Mouse (Mus musculus): ENCODE results near the gene Zkscan5.
"Not testable (repeated sequence)": the region's sequence is repeated elsewhere in the genome, so short reads cannot be mapped to it uniquely, and the experiment has no call there.

Zkscan5 gene

DNA sequence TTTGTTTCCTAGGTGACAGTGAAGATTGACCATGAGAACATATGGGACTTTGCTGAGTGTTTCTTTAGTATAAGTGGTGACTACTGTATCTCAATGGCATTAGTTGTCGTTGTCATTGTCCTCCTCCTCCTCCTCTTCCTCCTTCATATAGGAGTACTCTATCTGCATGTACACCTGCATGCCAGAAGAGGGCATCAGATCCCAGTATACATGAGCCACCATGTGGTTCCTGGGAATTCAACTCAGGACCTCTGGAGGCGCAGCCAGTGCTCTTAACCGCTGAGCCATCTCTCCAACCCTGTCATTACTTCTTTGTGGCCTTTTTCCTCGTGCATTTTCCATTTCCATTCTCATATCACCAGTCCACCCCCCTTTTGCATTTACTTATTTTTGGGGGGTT, 10.3 kb downstream of the Zkscan5 start:
- no peak for DNase-seq

DNA sequence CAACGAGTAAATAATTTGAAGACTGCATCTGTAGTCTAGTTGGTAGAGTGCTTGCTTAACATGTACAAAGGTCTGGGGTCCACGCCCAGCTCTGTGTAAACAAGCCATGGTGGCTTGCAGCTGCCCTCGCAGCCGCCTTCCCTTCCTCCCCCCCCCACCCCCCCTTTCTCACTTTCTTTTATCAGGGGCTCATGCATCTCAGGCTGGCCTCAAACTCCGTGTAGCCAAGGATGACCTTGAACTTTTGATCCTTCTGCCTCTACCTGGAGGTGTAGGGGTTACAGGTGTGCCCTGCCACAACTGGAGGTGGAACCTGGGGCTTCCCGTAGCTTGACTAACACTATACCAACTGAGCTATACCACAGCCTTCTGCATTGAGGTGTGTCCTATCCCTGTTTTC, 13.4 kb downstream of the Zkscan5 start:
- peak; percentile 23 for DNase-seq

- no peak for DNase-seq
These were observed 13.8 kb downstream of the Zkscan5 start for GRCm38 (mm10) chr5:145218206-145218605.

DNA sequence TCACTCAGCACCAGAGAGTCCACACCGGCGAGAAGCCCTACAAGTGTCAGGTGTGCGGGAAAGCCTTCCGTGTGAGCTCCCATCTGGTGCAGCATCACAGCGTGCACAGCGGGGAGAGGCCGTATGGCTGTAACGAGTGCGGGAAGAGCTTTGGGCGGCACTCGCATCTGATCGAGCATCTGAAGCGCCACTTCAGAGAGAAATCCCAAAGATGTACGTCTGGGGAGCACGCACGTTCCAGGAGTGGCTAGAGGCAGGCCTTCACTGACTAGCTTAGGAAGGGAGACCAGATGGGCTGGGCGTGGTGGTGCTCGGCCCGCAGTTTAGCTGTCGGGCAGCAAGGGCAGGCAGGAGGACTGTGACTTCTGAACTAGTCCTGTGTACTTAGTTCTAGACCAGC, 14.3 kb downstream of the Zkscan5 start:
- no peak for DNase-seq

DNA sequence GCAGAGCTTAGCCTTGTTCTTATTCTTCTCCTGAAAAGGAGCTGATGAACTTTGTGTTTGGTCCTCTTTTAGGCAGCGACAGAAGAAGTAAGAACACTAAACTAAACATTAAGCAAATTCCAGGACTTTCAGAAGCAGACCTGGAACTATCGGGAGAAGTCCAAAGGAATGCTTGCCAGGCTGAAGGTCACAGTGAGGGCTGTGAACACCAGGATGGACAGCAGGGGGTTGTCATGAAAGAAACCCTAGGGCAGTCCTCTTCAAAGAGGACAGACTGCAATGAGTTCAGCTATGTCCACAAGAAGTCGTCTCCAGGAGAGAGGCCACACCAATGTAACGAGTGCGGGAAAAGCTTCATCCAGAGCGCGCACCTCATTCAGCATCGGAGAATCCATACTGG, 15.6 kb downstream of the Zkscan5 start:
- DNase-seq = no peak

DNA sequence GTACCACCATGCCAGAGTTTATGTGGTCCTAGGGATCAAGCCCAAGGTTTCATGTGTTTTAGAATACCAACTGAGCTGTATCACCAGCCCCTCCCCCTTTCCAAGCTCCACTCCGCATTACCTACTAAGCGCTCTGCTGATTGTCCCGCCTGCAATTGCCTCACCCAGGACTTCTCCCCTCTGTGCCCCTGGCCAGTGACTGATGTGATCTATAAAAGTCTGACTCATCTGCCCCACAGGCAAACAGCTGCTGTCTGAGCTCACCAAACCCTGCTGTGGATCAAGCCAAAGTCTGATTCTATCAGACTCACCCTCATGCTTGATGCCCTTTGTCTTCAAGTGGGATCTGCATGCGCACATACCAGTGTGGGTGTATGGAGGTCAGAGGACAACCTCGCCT, 18.5 kb downstream of the Zkscan5 start:
- no peak for DNase-seq

- no peak for DNase-seq
These were observed 19.0 kb downstream of the Zkscan5 start for GRCm38 (mm10) chr5:145223395-145223794.

DNA sequence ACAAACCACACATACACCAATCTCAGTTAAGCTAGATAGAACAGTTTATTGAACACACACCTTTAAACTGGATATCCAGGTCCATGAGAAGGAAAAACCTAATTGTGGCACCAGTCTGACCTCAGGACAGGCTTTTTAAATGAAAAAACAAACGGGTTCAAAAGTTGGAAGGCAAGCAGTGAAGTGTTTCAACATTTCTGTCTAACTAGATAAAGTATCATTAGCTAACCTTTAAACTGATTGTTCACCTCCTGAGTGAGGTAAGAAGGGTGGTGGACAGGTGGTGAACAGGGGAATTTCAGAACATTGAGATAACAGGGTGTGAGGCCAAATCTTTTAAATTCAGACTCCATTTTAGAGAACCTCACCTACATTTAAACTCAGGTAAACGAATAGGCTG, 22.1 kb downstream of the Zkscan5 start:
- DNase-seq = no peak

DNA sequence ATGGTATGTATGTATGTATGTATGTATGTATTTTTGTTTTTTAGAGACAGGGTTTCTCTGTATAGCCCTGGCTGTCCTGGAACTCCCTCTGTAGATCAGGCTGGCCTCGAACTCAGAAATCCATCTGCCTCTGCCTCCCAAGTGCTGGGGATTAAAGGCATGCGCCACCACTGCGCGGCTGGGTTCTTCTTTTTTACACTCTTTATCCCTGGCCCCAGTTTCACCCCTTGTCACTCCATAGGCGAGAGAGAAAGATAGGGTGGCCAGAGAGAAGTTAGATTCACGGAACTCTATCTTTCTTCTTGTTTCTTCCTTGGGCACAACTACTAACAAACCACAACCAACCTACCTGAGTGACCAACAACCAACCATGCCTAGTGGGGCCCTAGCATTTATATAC, 24.9 kb downstream of the Zkscan5 start:
- DNase-seq = not testable (repeated sequence)

GRCm38 (mm10) chr5:145230641-145231040, 26.3 kb downstream of the Zkscan5 start:
- no peak for DNase-seq

DNA sequence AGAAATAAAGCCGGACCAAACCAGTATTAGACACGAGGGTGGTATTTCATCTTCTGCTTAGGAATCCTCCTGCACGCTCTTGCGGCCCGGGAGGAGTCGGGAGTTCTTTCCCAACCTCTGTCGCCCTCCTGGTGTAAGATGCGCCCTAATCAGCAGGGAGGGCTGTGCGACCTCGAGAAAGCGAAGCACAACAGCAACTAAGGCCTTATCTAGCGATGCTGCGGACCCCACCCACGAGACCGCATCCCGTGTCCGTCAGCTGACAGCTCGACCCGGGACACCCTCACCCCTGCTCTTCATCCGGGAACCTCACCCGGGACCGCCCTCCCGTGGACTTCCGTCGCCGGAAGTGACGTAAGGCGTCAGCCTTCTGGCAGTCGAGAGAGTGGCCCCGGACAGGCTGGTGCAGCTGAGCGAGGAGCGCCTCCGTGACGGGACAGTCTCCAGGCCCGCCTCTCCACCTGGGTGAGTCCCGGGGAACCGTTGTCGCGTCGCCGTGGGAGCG, 27.1 kb downstream of the Zkscan5 start, which contains the start of gene Zfp655:
Gene Zfp655, plus strand, starts transcription at position 349 of the 505 bp plus-strand sequence.
- DNase-seq = peak; percentile 97

GRCm38 (mm10) chr5:145231893-145232411, 27.6 kb downstream of the Zkscan5 start:
- no peak for DNase-seq

GRCm38 (mm10) chr5:145234636-145235035, 30.3 kb downstream of the Zkscan5 start:
- DNase-seq = no peak

DNA sequence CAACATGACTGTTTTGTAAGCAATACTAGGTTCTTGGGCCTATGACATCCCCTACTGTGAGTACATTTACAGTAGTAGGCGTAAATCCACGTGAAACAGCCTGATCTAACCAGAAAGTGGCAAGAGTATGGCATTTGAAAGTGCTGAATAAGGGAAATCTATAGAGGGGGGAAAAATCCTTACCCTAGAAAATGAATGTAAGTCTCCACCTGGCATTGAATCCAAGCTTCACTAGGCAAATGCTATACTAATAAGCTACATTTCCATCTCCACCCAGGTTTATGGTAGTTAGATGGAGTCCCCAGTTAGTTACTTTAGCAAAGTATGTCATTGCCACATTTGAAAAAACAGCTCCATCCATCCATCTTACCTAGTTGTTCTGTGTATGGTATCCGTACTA, 45.2 kb downstream of the Zkscan5 start:
- no peak for DNase-seq

Data from liver (tissue).